Mouse (Mus musculus) megakaryocyte, embryonic 14.5 days (primary cell): ENCODE data around the gene Cwc22. TPM values are rescaled to one million over a fixed set of nuclear protein-coding genes. Genes with fewer than 3 reads are reported as not detected.

Experiments
- H3K27me3 ChIP-seq: replicated peaks from 2 replicates; pipeline ENCODE3; 2012; ENCODE audit warnings: inconsistent platforms
- H3K36me3 ChIP-seq: replicated peaks from 2 replicates; pipeline ENCODE3; 2012; ENCODE audit warnings: low read length, inconsistent platforms, mixed read lengths
- H3K4me1 ChIP-seq: 2 replicates; pipeline ENCODE4 v1.6.1; 2012; ENCODE audit warnings: inconsistent platforms
- H3K4me3 ChIP-seq: replicated peaks from 2 replicates; pipeline ENCODE3; 2012; ENCODE audit warnings: moderate library complexity, mild to moderate bottlenecking, inconsistent platforms
- H3K9me3 ChIP-seq: 2 replicates; pipeline ENCODE4 v1.6.1; 2012; ENCODE audit warnings: inconsistent platforms
- FLI1 ChIP-seq: IDR thresholded peaks from 2 replicates; pipeline ENCODE4 v1.6.1; 2012; ENCODE audit warnings: low read length, inconsistent platforms, mixed read lengths
- GATA1 ChIP-seq: IDR thresholded peaks from 3 replicates; pipeline ENCODE4 v1.6.1; 2012; ENCODE audit warnings: mixed read lengths, low read length, inconsistent platforms, borderline replicate concordance
- polyA plus RNA-seq: library from polyadenylated mRNA; stranded (reverse); fragments of >175 nt; gene quantifications from 2 replicates; pipeline ENCODE4 v1.2.3, GENCODE M21; 2012; ENCODE audit warnings: low replicate concordance; ENCODE audit not compliant: insufficient read depth

Cwc22 gene
- polyA plus RNA-seq, 1 experiment, result 32.2 TPM

DNA sequence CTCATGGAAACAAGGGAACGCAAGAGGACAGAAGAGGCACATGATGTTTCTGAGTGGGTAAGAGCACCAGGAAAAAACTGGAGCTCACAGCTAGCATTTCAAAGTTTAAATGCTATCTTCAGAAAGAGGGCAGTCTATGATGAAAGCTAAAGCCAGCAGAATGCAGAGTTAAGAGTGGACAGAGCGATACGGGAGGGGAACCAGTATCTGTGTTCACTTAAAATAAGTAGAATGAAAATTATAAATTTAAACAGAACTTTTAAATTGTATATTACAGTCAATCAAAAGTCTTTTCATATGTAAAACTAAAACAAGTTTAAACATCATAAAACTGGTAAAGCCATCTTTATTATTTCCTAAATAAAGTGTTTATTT lies 28.8 kb downstream of the Cwc22 start:
- H3K9me3 ChIP-seq, result no peaks in the 10 kb centered on the region
- TF ChIP-seq FLI1 (no peak), GATA1 (no peak)
- peaks cover 97% of the 10 kb centered on the region for H3K36me3 ChIP-seq
- H3K27me3 ChIP-seq, result no peaks in the 10 kb centered on the region
- H3K4me3 ChIP-seq, result no peak overlapping the region
- no peaks in the 10 kb centered on the region; the same call in 1 of the 2 replicates for H3K4me1 ChIP-seq

DNA sequence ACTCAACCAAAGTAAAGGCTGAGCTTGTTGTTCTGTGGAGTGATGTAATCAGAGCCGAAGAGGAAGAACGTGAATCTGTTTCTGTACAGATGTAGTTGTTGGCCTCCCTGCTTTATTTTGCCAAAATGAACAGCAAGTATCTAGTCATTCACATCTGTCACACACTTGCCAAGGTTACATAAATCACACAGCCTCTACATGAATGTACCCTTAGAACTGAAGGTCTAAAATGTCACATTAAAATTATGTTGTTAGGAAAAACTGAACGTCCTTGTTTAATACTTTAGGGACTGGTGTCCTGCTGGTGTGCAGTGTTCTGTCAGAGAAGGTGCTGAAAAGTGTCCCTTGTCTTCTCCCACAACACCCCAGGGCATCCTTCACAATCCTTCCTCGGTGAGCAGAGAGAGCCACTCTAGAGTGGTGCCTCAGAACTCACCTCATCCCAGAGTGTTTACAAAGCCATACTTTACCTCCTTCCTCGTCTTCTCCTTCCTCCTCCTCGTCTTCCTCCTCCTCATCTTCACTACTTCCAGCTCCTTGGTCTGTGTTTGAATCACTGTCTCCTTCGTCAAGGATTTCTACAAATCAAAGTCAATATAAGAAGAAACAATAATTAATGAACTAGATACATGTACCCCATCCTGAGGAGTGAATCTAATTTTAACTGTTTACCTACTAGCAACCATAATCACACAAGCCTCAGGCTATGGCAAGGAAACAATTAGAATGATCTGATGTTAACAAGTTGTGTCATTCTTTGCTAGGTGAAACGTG lies 29.4 kb downstream of the Cwc22 start:
- Histone ChIP-seq H3K36me3 (peaks cover 96% of the 10 kb centered on the region), H3K4me1 (no peaks in the 10 kb centered on the region; the same call in 1 of the 2 replicates), H3K27me3 (no peaks in the 10 kb centered on the region), H3K9me3 (no peaks in the 10 kb centered on the region), H3K4me3 (no peak overlapping the region)
- TF ChIP-seq GATA1 (no peak), FLI1 (0 out of 2 replicates have a peak, but pooled peaks have one; percentile 54)

DNA sequence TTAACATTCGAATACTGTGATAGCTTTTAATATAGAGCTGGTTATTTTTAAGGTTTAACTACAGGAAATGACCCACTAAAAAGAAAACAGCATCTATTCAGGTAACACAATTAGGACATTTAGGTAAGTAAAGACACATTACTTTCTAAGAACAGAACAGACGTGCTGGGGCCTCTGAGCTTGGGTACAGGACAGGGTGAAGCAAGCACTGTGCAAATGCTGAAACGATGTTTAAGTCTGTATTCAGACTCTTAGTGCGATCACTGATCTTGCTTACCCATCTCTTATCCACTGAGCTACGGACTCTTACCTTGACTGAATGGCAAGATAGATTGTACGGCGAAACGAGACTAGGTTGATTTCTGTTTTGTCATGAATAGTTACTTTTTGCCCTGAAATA lies 31.0 kb downstream of the Cwc22 start:
- Histone ChIP-seq H3K9me3 (no peaks in the 10 kb centered on the region), H3K36me3 (peaks cover 95% of the 10 kb centered on the region), H3K4me1 (peaks cover 8% of the 10 kb centered on the region), H3K27me3 (no peaks in the 10 kb centered on the region), H3K4me3 (no peak overlapping the region)
- no peak; the same call in 2 of the 3 replicates for TF ChIP-seq GATA1
- TF ChIP-seq FLI1, result no peak

DNA sequence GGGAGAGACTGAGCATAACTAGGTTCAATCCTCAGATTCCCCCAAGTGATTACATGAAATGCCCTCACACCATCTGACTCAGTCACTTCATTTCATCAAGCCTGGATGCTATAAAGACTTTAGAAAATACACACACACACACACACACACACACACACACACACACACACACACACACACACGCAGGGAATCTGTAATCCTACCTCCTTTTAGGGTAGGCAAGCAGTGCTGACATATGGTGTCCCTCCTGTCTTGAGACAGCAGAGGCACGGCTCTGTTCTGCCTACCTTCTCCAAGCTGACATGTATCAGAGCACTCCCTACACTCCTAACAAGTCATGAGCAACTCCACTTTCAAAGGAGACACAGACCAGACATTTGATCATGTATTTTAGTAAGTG lies 32.5 kb downstream of the Cwc22 start:
- TF ChIP-seq GATA1 (no peak), FLI1 (no peak)
- Histone ChIP-seq H3K27me3 (no peaks in the 10 kb centered on the region), H3K36me3 (peaks cover 93% of the 10 kb centered on the region), H3K4me3 (peak overlapping the region; percentile 2), H3K9me3 (no peaks in the 10 kb centered on the region), H3K4me1 (peaks cover 8% of the 10 kb centered on the region)

DNA sequence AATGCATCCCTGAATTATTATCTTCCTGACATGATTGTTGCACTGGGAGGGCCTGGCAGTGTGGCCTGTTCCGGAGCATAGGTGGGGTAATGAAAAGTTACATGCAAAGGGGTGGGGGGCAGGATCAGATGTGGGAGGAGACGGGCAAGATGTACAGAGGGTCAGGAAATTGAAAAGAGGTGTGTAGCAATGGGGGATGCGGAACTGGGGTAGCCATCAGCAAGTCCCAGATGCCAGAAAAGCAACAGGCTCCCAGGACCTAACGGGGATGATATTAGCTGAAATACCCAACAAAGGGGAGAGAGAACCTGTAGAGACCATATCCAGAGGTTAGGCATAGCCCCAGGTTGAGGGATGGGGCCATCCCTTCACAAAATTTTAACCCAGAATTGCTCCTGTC lies 34.0 kb downstream of the Cwc22 start:
- peaks cover 10% of the 10 kb centered on the region for H3K4me1 ChIP-seq
- peaks cover 92% of the 10 kb centered on the region for H3K36me3 ChIP-seq
- no peaks in the 10 kb centered on the region for H3K9me3 ChIP-seq
- no peaks in the 10 kb centered on the region for H3K27me3 ChIP-seq
- H3K4me3 ChIP-seq, result no peak overlapping the region
- TF ChIP-seq GATA1 (no peak), FLI1 (no peak; the same call in 1 of the 2 replicates)

DNA sequence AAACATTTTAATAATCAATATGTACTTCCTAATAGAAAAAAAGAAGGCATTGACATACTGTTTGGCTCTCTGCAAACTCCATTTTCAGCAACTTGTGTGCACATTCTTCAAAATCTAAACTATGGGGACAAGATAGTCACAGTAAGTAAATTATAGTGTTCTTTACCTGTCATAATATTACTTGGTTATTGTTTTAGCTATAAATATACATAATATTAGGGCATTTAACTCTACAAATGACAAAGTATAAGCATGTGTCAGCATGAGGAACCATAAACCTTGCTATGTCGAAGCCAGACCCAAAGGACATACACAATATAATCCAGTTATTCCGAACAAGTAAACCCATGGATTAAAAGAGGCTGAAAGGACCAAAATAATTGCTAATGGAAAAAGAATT lies 34.7 kb downstream of the Cwc22 start:
- peaks cover 16% of the 10 kb centered on the region for H3K4me1 ChIP-seq
- no peak for TF ChIP-seq GATA1
- peaks cover 92% of the 10 kb centered on the region for H3K36me3 ChIP-seq

DNA sequence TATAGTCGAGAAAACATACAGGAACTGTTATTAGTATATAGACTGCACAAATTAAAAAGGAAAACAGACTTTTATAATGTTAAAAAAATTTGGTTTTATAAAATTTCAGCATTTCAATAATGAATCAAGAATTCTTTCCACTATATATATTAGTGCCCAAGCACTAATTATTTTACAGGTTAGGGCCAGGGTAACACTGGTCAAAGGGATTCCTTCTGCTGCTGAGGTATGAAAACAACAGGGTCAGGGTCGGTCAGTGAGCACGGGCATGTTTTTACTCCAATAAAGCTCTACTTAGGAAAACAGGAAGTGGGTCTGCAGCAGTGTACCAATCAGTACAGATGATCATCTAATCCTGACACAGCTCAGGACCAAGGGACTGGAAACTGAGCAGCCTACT lies 36.0 kb downstream of the Cwc22 start:
- Histone ChIP-seq H3K9me3 (no peaks in the 10 kb centered on the region), H3K4me3 (no peak overlapping the region), H3K36me3 (peaks cover 92% of the 10 kb centered on the region), H3K27me3 (no peaks in the 10 kb centered on the region), H3K4me1 (peaks cover 28% of the 10 kb centered on the region)
- no peak for TF ChIP-seq GATA1
- TF ChIP-seq FLI1, result no peak; the same call in 1 of the 2 replicates

More for the DNA sequence above, 34.7 kb downstream of the Cwc22 start:
- H3K4me3 ChIP-seq, result no peak overlapping the region
- H3K27me3 ChIP-seq, result no peaks in the 10 kb centered on the region
- no peaks in the 10 kb centered on the region for H3K9me3 ChIP-seq

DNA sequence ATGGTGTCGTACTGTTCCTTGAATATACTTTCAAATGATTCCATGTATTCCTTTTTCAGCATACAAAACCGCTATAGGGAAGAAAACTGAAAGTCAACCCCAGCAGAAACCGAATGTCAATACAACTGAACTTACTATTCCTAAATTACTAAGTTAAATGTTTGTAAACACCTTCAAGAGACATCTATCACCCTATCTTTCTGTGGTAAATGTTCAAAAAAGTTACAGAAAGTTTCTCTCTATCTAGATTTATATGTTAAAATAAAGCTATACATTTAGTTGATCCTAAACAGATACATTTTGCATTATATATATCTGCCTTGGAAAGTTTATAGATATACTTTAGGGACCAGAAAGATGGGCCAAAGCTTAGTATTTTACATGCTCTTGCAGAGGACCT lies 39.0 kb downstream of the Cwc22 start:
- Histone ChIP-seq H3K4me3 (no peak overlapping the region), H3K36me3 (peaks cover 92% of the 10 kb centered on the region), H3K27me3 (no peaks in the 10 kb centered on the region), H3K9me3 (no peaks in the 10 kb centered on the region), H3K4me1 (peaks cover 35% of the 10 kb centered on the region)
- TF ChIP-seq FLI1 (no peak), GATA1 (no peak)

DNA sequence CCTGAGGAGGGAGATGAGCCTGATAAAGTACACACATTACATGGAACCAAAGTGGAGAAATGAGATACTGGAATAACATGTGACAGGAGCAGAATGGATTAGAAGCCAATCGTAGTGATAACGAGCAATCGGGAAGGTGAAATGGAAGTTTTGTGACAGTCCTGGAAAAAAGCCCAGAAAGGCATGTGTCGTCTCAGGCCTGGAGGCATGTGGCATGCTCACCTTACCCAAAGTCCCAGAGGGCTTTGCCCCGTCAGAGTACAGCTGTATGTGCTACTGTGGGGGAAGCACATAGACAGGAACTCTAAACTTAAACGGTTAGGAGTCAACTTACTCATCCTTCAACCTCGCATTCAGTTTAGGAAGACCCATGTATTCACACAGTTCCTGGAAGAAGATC lies 41.2 kb downstream of the Cwc22 start:
- Histone ChIP-seq H3K27me3 (no peaks in the 10 kb centered on the region), H3K36me3 (peaks cover 93% of the 10 kb centered on the region), H3K4me1 (peaks cover 28% of the 10 kb centered on the region), H3K4me3 (no peak overlapping the region), H3K9me3 (no peaks in the 10 kb centered on the region)
- TF ChIP-seq FLI1, result no peak
- 0 out of 3 replicates have a peak, but pooled peaks have one; percentile 67 for TF ChIP-seq GATA1

DNA sequence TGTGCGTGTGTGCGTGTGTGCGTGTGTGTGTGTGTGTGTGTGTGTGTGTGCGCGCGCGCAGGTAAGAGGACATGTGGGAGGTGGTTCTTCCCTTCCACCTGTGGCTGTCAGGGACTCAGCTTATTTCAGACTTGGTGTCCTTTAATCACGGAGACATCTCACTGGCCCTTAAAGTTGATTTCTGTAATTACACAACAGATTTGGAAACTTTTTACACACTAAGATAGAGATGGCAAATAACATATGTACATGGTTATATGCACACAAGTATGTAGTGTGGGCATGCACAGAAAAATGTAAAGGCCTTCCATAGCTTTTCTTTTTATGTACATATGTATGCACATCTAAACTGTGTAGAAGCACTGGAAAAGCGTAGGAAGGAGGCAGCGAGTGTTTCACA lies 41.7 kb downstream of the Cwc22 start:
- H3K27me3 ChIP-seq, result no peaks in the 10 kb centered on the region
- H3K36me3 ChIP-seq, result peaks cover 93% of the 10 kb centered on the region
- H3K4me1 ChIP-seq, result peaks cover 28% of the 10 kb centered on the region
- H3K9me3 ChIP-seq, result no peaks in the 10 kb centered on the region
- TF ChIP-seq GATA1 (no peak), FLI1 (no peak)
- no peak overlapping the region for H3K4me3 ChIP-seq
